Mouse (Mus musculus) stomach, embryonic 16.5 days (tissue): Measurements from ENCODE around the gene Enpp3. TPM values are rescaled to one million over a fixed set of nuclear protein-coding genes. Genes with fewer than 3 reads are reported as not detected.
"Not testable (repeated sequence)": the region's sequence is repeated elsewhere in the genome, so short reads cannot be mapped to it uniquely, and the experiment has no call there.

ENCODE experiments used
- ATAC-seq: fragments of 200-750 bp; cut with Nextera tagmentation; 2 replicates; pipeline ENCODE4 v1.8.0; 2017; ENCODE audit warnings: moderate number of reproducible peaks, moderate TSS enrichment; ENCODE audit not compliant: insufficient read depth, low FRiP score
- H3K27ac ChIP-seq: fragments of 300-500 bp; sonication (generic); 2 replicates; pipeline ENCODE4 v1.5.1; 2014; ENCODE audit warnings: low read length
- H3K27me3 ChIP-seq: fragments of 300-500 bp; sonication (generic); 2 replicates; pipeline ENCODE4 v1.6.1; 2014; ENCODE audit warnings: low read length, control low read depth, mixed read lengths; ENCODE audit not compliant: control insufficient read depth, insufficient read depth
- H3K36me3 ChIP-seq: fragments of 300-500 bp; sonication (generic); 2 replicates; pipeline ENCODE4 v1.6.1; 2014; ENCODE audit warnings: low read length; ENCODE audit not compliant: control insufficient read depth, insufficient read depth
- H3K4me1 ChIP-seq: fragments of 300-500 bp; sonication (generic); 2 replicates; pipeline ENCODE4 v1.6.1; 2014; ENCODE audit warnings: low read length, control low read depth, mixed read lengths; ENCODE audit not compliant: control insufficient read depth, insufficient read depth
- H3K4me2 ChIP-seq: fragments of 300-500 bp; sonication (generic); 2 replicates; pipeline ENCODE4 v1.6.1; 2014; ENCODE audit warnings: low read depth, low read length, mixed read lengths
- H3K4me3 ChIP-seq: fragments of 300-500 bp; sonication (generic); replicated peaks from 2 replicates; pipeline ENCODE4 v1.5.1; 2014; ENCODE audit warnings: mild to moderate bottlenecking, low read length
- H3K9ac ChIP-seq: fragments of 300-500 bp; sonication (generic); 2 replicates; pipeline ENCODE4 v1.6.1; 2014; ENCODE audit warnings: low read length
- H3K9me3 ChIP-seq: fragments of 300-500 bp; sonication (generic); replicated peaks from 2 replicates; pipeline ENCODE4 v1.6.1; 2016; ENCODE audit warnings: low read length, control low read depth; ENCODE audit not compliant: control insufficient read depth
- WGBS: fragments of 180-500 bp; shearing (Covaris S2); extraction: QIAGEN DNeasy Blood & Tissue Kit; methylation state at CpG from one replicate; pipeline ENCODE4 v1.1.7; 2014; 5-methylcytosine and 5-hydroxymethylcytosine counted together
- polyA plus RNA-seq: library from polyadenylated mRNA; unstranded; fragments of >200 nt; fragmentation: Nextera tagmentation; extraction: Ambion mirVana; gene quantifications from 2 replicates; pipeline ENCODE4 v1.2.1, GENCODE M21; 2015

The Enpp3 gene
- polyA plus RNA-seq, 1 experiment from 2014 or later, result 10.5 TPM

DNA sequence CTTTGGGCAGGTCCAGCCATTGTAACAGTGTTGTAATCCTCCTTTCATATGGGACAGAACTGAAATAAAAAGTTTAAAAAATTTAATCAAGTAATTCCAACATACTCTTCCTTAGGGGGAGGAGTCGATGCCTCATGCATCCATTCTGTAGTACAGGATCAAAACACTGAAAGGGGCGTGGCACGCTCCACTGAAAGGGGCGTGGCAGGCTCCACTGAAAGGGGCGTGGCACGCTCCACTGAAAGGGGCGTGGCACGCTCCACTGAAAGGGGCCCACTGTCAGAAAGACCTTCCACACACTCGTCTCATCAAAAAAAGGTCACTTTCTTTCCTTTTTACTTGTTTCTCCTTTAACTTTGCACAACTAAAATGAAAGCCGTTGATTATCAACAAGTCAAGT lies 36.7 kb downstream of the Enpp3 start:
- no peak overlapping the region for H3K27ac ChIP-seq
- no peak overlapping the region for H3K4me2 ChIP-seq
- no peak for ATAC-seq
- H3K4me1 ChIP-seq, result no peaks in the 10 kb centered on the region
- H3K4me3 ChIP-seq, result no peak overlapping the region
- WGBS, result 85% methylated on average over 10 of the region's 10 CpGs
- no peak overlapping the region for H3K9ac ChIP-seq
- H3K9me3 ChIP-seq, result peaks cover 4% of the 10 kb centered on the region; the same call in 1 of the 2 replicates
- no peaks in the 10 kb centered on the region for H3K27me3 ChIP-seq
- 0 out of 2 replicates have a peak, but pooled peaks cover 3% of the 10 kb centered on the region for H3K36me3 ChIP-seq

DNA sequence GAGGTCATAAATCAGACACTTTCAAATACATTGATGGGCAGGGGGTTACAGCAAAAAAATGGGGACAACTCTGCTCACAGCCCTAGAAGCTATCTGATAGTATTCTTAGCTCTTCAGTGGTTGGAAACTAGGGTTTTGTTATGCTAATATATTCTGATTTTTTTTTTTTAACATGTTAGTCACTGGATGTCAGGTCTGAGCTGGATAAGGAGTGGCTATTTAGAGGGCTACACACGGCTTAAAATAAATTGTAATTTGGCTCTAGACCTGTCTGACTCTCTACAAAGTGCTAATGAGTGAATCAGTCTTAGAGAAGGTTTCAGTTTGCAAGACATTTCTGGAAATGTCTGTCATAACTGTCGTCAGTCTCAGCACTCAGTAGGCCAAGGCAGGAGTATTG lies 37.5 kb downstream of the Enpp3 start:
- no peak for ATAC-seq
- Histone ChIP-seq H3K4me1 (no peaks in the 10 kb centered on the region), H3K4me2 (no peak overlapping the region), H3K27ac (no peak overlapping the region), H3K9me3 (peaks cover 4% of the 10 kb centered on the region; the same call in 1 of the 2 replicates), H3K9ac (no peak overlapping the region), H3K4me3 (no peak overlapping the region), H3K36me3 (0 out of 2 replicates have a peak, but pooled peaks cover 3% of the 10 kb centered on the region), H3K27me3 (no peaks in the 10 kb centered on the region)
- 70% methylated on average over 2 of the region's 2 CpGs for WGBS

DNA sequence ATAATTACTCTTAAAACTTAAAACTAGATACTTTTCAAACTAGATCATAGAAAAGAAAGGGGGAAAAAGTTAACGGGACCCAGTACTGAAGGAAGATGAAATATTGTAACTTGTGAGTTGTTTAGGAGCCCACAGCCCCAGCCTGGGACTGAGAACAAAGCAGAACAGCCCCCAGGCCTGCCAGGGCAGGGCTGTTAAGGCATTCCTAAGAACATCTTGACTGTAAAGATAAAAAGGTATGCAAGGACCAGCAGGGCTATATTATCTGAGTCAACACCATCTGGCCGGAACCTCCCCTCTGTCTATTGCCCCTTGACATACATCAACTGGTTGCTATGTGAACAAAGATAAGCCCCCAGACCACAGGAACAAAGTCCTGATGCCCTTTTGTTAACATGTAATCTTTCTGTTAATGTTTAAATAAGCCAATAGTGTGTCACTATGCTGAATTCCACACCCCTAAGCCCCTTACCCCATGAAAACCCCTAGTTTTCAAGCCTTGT lies 39.8 kb downstream of the Enpp3 start:
- H3K27ac ChIP-seq, ATAC-seq, H3K9me3 ChIP-seq, H3K27me3 ChIP-seq, H3K4me1 ChIP-seq, H3K4me3 ChIP-seq, H3K4me2 ChIP-seq, H3K36me3 ChIP-seq, H3K9ac ChIP-seq: not testable (repeated sequence)
- 78% methylated on average over 2 of the region's 2 CpGs for WGBS

DNA sequence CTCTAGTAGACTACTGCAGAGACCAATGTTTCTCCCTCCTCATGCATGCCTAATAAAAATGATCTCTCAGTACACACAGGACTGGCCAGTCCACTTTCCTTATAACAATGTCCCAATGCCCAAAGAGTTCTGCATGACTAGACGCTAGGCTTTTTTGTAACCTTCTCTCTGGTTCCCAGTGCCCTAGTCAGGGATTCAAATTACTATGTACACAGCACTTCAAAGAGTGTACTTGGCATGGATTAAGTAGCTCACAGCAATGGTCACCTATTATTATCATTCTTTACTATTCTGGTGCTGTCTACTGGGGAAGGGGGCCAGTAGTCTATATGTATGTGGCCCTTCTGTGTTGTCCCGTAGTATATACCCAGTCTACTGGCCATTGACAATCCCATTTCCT lies 40.8 kb downstream of the Enpp3 start:
- Histone ChIP-seq H3K9ac (no peak overlapping the region), H3K4me1 (no peaks in the 10 kb centered on the region), H3K4me2 (no peak overlapping the region), H3K27ac (no peak overlapping the region), H3K27me3 (no peaks in the 10 kb centered on the region), H3K9me3 (peaks cover 4% of the 10 kb centered on the region; the same call in 1 of the 2 replicates), H3K36me3 (0 out of 2 replicates have a peak, but pooled peaks cover 3% of the 10 kb centered on the region), H3K4me3 (no peak overlapping the region)
- 84% methylated on average over 2 of the region's 2 CpGs for WGBS
- ATAC-seq, result no peak

DNA sequence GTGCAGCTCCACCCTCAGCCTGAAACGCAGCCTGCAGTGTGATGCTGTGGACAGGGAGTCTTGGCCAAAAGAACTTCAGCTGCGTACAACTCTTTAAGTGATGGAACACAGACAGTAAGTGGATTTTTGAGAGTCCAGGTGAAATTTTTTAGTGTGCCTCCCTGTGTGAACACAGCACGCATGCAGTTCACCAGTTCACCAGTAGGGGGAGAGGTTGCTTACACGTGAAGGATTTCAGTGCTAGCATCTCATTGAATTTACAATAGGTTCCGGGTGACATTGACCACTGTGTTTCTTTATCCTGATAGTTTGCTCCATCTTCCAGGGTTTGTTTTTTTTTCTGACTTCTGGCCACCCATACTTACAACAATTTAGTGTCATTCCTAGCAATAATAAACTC lies 45.4 kb downstream of the Enpp3 start:
- Histone ChIP-seq H3K27ac (no peak overlapping the region; the same call in 1 of the 2 replicates), H3K4me1 (no peaks in the 10 kb centered on the region), H3K36me3 (no peaks in the 10 kb centered on the region), H3K27me3 (no peaks in the 10 kb centered on the region), H3K4me2 (no peak overlapping the region), H3K9ac (no peak overlapping the region), H3K4me3 (no peak overlapping the region), H3K9me3 (peaks cover 2% of the 10 kb centered on the region; the same call in 1 of the 2 replicates)
- no peak for ATAC-seq
- WGBS, result 47% methylated on average over 5 of the region's 5 CpGs

DNA sequence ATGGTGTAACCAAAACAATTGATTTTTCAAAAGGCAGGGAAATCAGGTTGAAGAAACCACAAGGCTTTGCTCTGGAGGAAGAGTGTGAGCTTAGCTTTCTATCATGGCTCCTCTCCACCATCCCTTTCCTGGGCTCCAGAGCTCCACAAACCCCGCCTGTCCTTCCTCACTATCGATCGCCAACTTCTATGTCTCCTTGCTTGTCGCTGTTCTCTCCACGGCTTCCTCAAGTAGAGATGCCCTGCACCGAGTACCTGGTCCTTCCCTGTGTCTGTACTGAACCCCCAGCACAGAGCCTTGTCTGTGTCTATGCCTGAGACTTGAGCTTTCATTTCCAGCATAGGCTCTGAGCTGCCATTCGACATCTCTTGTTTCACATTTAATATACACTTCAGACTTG lies 49.9 kb downstream of the Enpp3 start:
- WGBS, result 89% methylated on average over 7 of the region's 7 CpGs
- no peaks in the 10 kb centered on the region for H3K36me3 ChIP-seq
- H3K4me2 ChIP-seq, result no peak overlapping the region
- no peaks in the 10 kb centered on the region for H3K4me1 ChIP-seq
- no peak overlapping the region for H3K27ac ChIP-seq
- no peaks in the 10 kb centered on the region for H3K27me3 ChIP-seq
- H3K4me3 ChIP-seq, result no peak overlapping the region
- no peaks in the 10 kb centered on the region for H3K9me3 ChIP-seq
- no peak for ATAC-seq
- H3K9ac ChIP-seq, result no peak overlapping the region

DNA sequence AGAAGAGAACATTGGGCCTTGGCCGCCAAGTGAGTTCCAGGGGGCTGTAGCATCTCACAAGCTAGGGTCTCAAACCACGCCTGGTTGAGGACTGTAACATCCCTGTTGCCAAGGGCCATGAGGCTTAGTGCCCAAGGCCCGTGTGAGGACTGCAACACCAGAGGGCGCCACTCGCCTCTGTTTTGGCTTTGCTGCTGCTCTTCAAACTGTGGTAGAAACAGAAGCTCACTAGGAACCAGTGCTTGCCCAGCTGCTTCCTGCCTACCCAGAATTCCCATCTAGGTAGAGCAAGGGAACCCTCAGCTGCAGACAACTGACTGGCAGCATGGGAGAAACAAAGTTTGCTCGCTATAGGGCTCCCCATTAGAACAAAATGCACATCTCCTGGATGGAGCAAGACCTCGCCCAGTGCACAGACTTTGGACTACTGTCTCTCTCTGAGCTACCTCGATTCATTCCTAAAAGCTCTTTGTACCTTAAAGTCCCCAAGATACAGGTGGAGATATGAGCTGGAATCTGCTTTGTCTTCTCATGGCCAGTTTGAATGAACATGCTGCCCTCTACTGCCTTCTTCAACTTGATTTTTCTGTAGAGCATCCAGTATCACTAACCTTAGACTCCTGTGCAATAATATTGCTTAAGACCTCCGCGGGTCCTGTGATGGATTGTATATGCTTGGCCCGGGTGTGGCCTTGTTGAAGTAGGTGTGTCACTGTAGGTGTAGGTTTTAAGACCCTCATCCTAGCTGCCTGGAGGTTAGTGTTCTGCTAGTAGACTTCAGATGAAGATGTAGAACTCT lies 52.7 kb downstream of the Enpp3 start:
- WGBS, result 73% methylated on average over 11 of the region's 11 CpGs
- Histone ChIP-seq H3K4me2 (no peak overlapping the region), H3K27ac (no peak overlapping the region), H3K4me3 (no peak overlapping the region), H3K4me1 (no peaks in the 10 kb centered on the region), H3K9ac (no peak overlapping the region), H3K9me3 (no peaks in the 10 kb centered on the region), H3K27me3 (no peaks in the 10 kb centered on the region), H3K36me3 (no peaks in the 10 kb centered on the region)
- ATAC-seq, result 0 out of 2 replicates have a peak, but pooled peaks have one; percentile 17

DNA sequence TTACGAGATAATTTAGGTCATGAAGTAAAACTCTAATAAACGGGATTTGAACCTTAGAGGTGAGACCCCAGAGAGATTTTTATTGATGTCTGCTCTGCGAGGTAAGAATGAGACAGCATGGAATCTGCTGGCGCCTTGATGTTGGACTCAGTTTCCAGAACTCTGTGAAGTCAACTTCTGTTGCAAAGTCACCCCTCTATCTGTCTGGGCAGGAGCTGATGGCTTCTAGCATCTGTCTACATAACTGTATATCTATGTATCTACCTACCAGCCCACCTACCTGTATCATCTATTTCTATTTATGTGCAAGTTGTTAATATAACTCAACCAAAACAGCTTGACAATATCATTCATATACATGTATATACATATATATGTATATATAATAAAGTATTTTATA lies 57.3 kb downstream of the Enpp3 start:
- 84% methylated on average over 4 of the region's 4 CpGs for WGBS
- Histone ChIP-seq H3K27ac (no peak overlapping the region), H3K4me3 (no peak overlapping the region), H3K9me3 (no peaks in the 10 kb centered on the region), H3K4me1 (peaks cover 9% of the 10 kb centered on the region), H3K9ac (no peak overlapping the region), H3K36me3 (no peaks in the 10 kb centered on the region), H3K4me2 (no peak overlapping the region), H3K27me3 (no peaks in the 10 kb centered on the region)
- no peak for ATAC-seq

DNA sequence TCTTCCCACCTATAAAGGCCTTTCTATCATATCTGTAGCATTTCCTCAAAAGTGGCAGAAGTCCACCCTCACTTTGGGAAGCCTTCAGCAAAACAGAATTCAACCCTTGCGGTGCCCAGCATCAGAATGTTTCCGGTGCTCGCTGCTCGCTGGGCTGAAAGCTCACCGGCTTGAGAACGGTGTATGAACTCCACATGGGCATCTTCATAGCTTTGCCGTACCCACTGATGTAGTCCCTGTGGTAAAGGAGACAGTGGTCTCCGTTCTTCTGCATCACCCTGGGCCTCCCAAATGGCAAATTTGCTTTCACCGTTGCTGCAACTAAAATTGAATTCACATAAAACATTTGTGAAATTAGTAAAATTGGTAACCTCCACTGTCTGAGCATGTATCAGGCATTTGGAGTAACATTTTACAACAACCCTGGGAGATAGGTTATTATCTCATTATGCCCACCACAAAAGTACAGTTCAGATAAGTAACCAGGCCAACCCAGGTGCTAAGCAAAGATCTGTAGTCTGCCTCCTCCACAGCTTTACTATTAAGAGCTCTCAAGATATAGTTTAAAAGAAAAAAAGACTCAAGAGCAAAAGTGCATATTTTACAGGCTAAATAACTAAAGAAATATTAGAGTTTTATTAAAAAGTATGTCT lies 57.9 kb downstream of the Enpp3 start:
- peaks cover 9% of the 10 kb centered on the region for H3K4me1 ChIP-seq
- 97% methylated on average over 9 of the region's 9 CpGs for WGBS
- H3K36me3 ChIP-seq, result no peaks in the 10 kb centered on the region
- H3K27me3 ChIP-seq, result no peaks in the 10 kb centered on the region
- peak overlapping the region; percentile 14; the same call in 1 of the 2 replicates for H3K27ac ChIP-seq
- H3K4me2 ChIP-seq, result no peak overlapping the region
- H3K9me3 ChIP-seq, result no peaks in the 10 kb centered on the region
- ATAC-seq, result no peak
- no peak overlapping the region for H3K9ac ChIP-seq
- H3K4me3 ChIP-seq, result no peak overlapping the region
